ENCODE assay signal across 17 mouse cellular contexts in the genomic region with DNA sequence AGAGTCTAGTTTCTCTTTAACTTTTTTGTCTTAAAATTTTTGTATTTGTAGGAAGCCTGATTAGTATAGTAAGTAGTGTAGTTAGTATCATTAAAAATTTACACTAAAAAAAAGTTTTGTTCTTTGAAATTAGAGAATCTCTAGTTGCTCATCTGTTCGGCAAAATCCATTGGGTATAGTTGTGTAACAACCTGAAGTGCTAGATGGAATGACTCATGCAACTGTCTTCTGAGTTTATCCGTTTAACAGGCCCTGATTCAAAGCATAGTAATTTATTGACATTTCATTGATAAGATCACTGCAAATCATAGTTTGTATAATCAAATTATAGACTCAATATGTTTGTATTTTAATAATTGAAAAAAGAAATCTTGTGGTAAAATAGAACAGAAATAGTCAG.
"Had no signal": no experiment of that assay in that cellular context is flagged by ENCODE, and none has a peak within 500 bp of the region (broad histone marks: within the 10 kb centered on the region; RNA-seq: fewer than 3 reads in every experiment).

No protein-coding gene starts in this region.

- H3K9ac ChIP-seq: lung, embryonic 14.5 days; midbrain, embryonic 13.5 days; midbrain, embryonic 15.5 days; neural tube, embryonic 13.5 days; neural tube, embryonic 15.5 days had no signal

- DNase-seq: lung, adult 18-20 months; lung, embryonic 14.5 days; lung, postnatal 10 days; lung, postnatal 4 days; retina, postnatal 1 day; right cerebral cortex, adult 18-20 months; right cerebral cortex, postnatal 25 days; right cerebral cortex, postnatal 4 days; spleen, adult 18-20 months; thymus, adult 18-20 months; thymus, postnatal 14 days; thymus, postnatal 36 days had no signal

- H3K9me3 ChIP-seq: midbrain, embryonic 10.5 days; midbrain, embryonic 13.5 days; midbrain, embryonic 15.5 days; neural tube, embryonic 13.5 days; neural tube, embryonic 15.5 days had no signal

- H3K4me3 ChIP-seq: midbrain, embryonic 10.5 days; midbrain, embryonic 13.5 days; midbrain, embryonic 15.5 days; neural tube, embryonic 13.5 days; neural tube, embryonic 15.5 days had no signal

- H3K4me1 ChIP-seq: midbrain, embryonic 10.5 days; midbrain, embryonic 13.5 days; midbrain, embryonic 15.5 days; neural tube, embryonic 13.5 days; neural tube, embryonic 15.5 days had no signal

- H3K27me3 ChIP-seq: midbrain, embryonic 13.5 days; midbrain, embryonic 15.5 days; neural tube, embryonic 13.5 days; neural tube, embryonic 15.5 days had no signal

- H3K4me2 ChIP-seq: lung, embryonic 14.5 days; midbrain, embryonic 13.5 days; midbrain, embryonic 15.5 days; neural tube, embryonic 13.5 days; neural tube, embryonic 15.5 days had no signal

- H3K36me3 ChIP-seq: midbrain, embryonic 10.5 days; midbrain, embryonic 15.5 days; neural tube, embryonic 13.5 days; neural tube, embryonic 15.5 days had no signal

- H3K27ac ChIP-seq: midbrain, embryonic 10.5 days; midbrain, embryonic 13.5 days; midbrain, embryonic 15.5 days; neural tube, embryonic 13.5 days; neural tube, embryonic 15.5 days had no signal
